8 mouse cellular contexts compared by ENCODE assay signal in genomic region chr4:154837170-154837569, GRCm38 (mm10). TPM values are rescaled to one million over a fixed set of nuclear protein-coding genes. Genes with fewer than 3 reads are reported as not detected.
DNase-seq lines count a peak whose midpoint lies in the region; ATAC-seq and TF ChIP-seq lines count a peak whose summit lies in the region.

Gene Ttc34 (plus strand): TSS chr4:154837459.

- H3K27me3 ChIP-seq in heart, embryonic 11.5 days (ENCODE audit: control insufficient read depth, insufficient read depth, low read length), result peaks cover 10% of the 10 kb centered on the region
- H3K27me3 ChIP-seq in hindbrain, postnatal 0 days (ENCODE audit: insufficient read depth, low read length), result no peaks in the 10 kb centered on the region
- no peaks in the 10 kb centered on the region for H3K27me3 ChIP-seq in neural tube, embryonic 11.5 days (ENCODE audit: control insufficient read depth, insufficient read depth, low read length)

- WGBS in heart, embryonic 11.5 days (ENCODE audit: insufficient replicate concordance), result 53% methylated on average over 2 of the region's 2 CpGs
- WGBS in hindbrain, postnatal 0 days, result 36% methylated on average over 2 of the region's 2 CpGs
- WGBS in neural tube, embryonic 11.5 days, result 83% methylated on average over 2 of the region's 2 CpGs

- DNase-seq in heart, adult 8-10 months (ENCODE audit: low spot score), result peak; percentile 41
- DNase-seq in adrenal gland, adult 2 months, result peak; percentile 70
- peak; percentile 53 for DNase-seq in embryo, embryonic 9.5 days (ENCODE audit: extremely low spot score)
- DNase-seq in hindbrain, postnatal 0 days (ENCODE audit: low spot score), result peak; percentile 37
- DNase-seq in liver, result peak; percentile 64
- DNase-seq in neural tube, embryonic 11.5 days (ENCODE audit: low spot score), result peak; percentile 59
- peak; percentile 68 for DNase-seq in thymus, postnatal 14 days

- no peak within 1 kb of the TSS for H3K27ac ChIP-seq in heart, embryonic 11.5 days (ENCODE audit: low read depth, low read length)
- no peak within 1 kb of the TSS for H3K27ac ChIP-seq in hindbrain, postnatal 0 days
- no peak within 1 kb of the TSS for H3K27ac ChIP-seq in neural tube, embryonic 11.5 days (ENCODE audit: low read depth, low read length)

- H3K9ac ChIP-seq in heart, embryonic 11.5 days (ENCODE audit: low read depth, low read length), result no peak within 1 kb of the TSS
- H3K9ac ChIP-seq in hindbrain, postnatal 0 days (replicated peaks; ENCODE audit: low read length), result no peak within 1 kb of the TSS
- no peak within 1 kb of the TSS for H3K9ac ChIP-seq in neural tube, embryonic 11.5 days (ENCODE audit: low read length)

- H3K4me1 ChIP-seq in heart, embryonic 11.5 days (ENCODE audit: control insufficient read depth, insufficient read depth, low read length), result no peaks in the 10 kb centered on the region
- H3K4me1 ChIP-seq in hindbrain, postnatal 0 days (ENCODE audit: insufficient read depth, low read length), result no peaks in the 10 kb centered on the region
- H3K4me1 ChIP-seq in neural tube, embryonic 11.5 days (ENCODE audit: control insufficient read depth, insufficient read depth, low read length), result no peaks in the 10 kb centered on the region

- no peaks in the 10 kb centered on the region for H3K36me3 ChIP-seq in heart, embryonic 11.5 days (ENCODE audit: control insufficient read depth, insufficient read depth, low read length)
- no peaks in the 10 kb centered on the region for H3K36me3 ChIP-seq in hindbrain, postnatal 0 days (ENCODE audit: insufficient read depth, low read length)
- no peaks in the 10 kb centered on the region for H3K36me3 ChIP-seq in neural tube, embryonic 11.5 days (ENCODE audit: control insufficient read depth, insufficient read depth, low read length)

- no peak within 1 kb of the TSS for H3K4me3 ChIP-seq in heart, embryonic 11.5 days (ENCODE audit: low read depth, low read length)
- no peak within 1 kb of the TSS for H3K4me3 ChIP-seq in hindbrain, postnatal 0 days (ENCODE audit: low read length)
- no peak within 1 kb of the TSS for H3K4me3 ChIP-seq in neural tube, embryonic 11.5 days (ENCODE audit: low read depth, low read length)

- TF ChIP-seq CTCF in hindbrain, postnatal 0 days (IDR thresholded peaks at IDR 0.05; ENCODE audit: low read depth), result peak; percentile 84

- H3K4me2 ChIP-seq in heart, embryonic 11.5 days, result no peak within 1 kb of the TSS
- no peak within 1 kb of the TSS for H3K4me2 ChIP-seq in hindbrain, postnatal 0 days (ENCODE audit: low read depth, low read length)
- H3K4me2 ChIP-seq in neural tube, embryonic 11.5 days (ENCODE audit: low read depth), result no peak within 1 kb of the TSS

- no peak for ATAC-seq in heart, embryonic 11.5 days (replicated peaks; ENCODE audit: insufficient number of reproducible peaks, low FRiP score, low TSS enrichment)
- ATAC-seq in hindbrain, postnatal 0 days, result peak; percentile 48
- no peak for ATAC-seq in neural tube, embryonic 11.5 days (ENCODE audit: insufficient read depth, low FRiP score, low TSS enrichment)

- no peaks in the 10 kb centered on the region for H3K9me3 ChIP-seq in heart, embryonic 11.5 days (replicated peaks; ENCODE audit: control insufficient read depth, low read length)
- no peaks in the 10 kb centered on the region for H3K9me3 ChIP-seq in hindbrain, postnatal 0 days (ENCODE audit: low read length)
- no peaks in the 10 kb centered on the region for H3K9me3 ChIP-seq in neural tube, embryonic 11.5 days (ENCODE audit: control insufficient read depth, low read length)

RNA-seq across cellular contexts. Expression of gene Ttc34, which starts in this region (rescaled TPM):
- under 1 TPM in 3 of 4 experiments, not detected in 1; 0.06 to 0.34 (median 0.11) TPM for total RNA-seq in heart, adult 8-10 months (2022)
- 0.35 and 0.52 TPM in 2 replicates for polyA plus RNA-seq in heart, embryonic 11.5 days (2014; fragmentation: Nextera tagmentation; extraction: Ambion mirVana)
- total RNA-seq in adrenal gland, adult 2 months (2021), result under 1 TPM in 1 of 2 experiments, not detected in 1; 0.21 TPM
- 0.29 and 0.48 TPM in 2 replicates for polyA plus RNA-seq in adrenal gland, adult 2 months (2012; rRNA removed)
- total RNA-seq in hindbrain, postnatal 0 days (2014; rRNA removed), result 3.0 and 3.3 TPM in 2 replicates
- polyA plus RNA-seq in hindbrain, postnatal 0 days (2015; fragmentation: Nextera tagmentation; extraction: Ambion mirVana), result 2.3 and 2.7 TPM in 2 replicates
- polyA plus RNA-seq in neural tube, embryonic 11.5 days (2014; fragmentation: Nextera tagmentation; extraction: Ambion mirVana), result 0.38 and 0.39 TPM in 2 replicates

Comparison
In these comparisons a context has a peak if more than half of its experiments do, and no peak if none do; other contexts are left out.
1. Peak in DNase-seq in heart, adult 8-10 months; RNA of the gene not detected or under 1 TPM.
2. Peak in DNase-seq in adrenal gland, adult 2 months; RNA of the gene not detected or under 1 TPM.
3. Peak in DNase-seq in neural tube, embryonic 11.5 days; RNA of the gene not detected or under 1 TPM.